ENCODE assay signal across 8 mouse cellular contexts in the genomic region with DNA sequence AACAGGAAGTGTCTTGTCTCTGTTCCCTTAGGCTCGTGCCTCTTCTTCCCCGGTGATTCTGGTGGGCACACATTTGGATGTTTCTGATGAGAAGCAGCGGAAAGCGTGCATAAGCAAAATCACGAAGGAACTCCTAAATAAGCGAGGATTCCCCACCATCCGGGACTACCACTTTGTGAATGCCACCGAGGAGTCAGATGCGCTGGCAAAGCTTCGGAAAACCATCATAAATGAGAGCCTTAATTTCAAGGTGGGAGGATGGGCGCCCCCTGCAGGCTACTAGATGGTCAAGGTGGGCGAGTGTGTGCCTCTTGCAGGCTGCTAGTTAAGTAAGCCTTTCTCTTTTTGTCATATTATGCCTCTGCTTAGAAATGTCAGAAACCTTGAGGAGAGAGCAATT.
DNase-seq lines count a peak whose midpoint lies in the region; ATAC-seq and TF ChIP-seq lines count a peak whose summit lies in the region.

No protein-coding gene starts in this region.

- H3K79me2 ChIP-seq in C2C12 (ENCODE audit: control insufficient read depth, insufficient read depth): no peaks in the 10 kb centered on the region

- no peaks in the 10 kb centered on the region for H3K27me3 ChIP-seq in C2C12 (ENCODE audit: control insufficient read depth, insufficient read depth, insufficient read length)
- H3K27me3 ChIP-seq in forebrain, embryonic 15.5 days: no peaks in the 10 kb centered on the region

- no peaks in the 10 kb centered on the region for H3K9me3 ChIP-seq in forebrain, embryonic 15.5 days

- no peaks in the 10 kb centered on the region for H3K79me3 ChIP-seq in C2C12 (ENCODE audit: low read depth)

- 72% methylated on average over 12 of the region's 12 CpGs for WGBS in bone marrow, adult 2 months
- 64% methylated on average over 12 of the region's 12 CpGs for WGBS in forebrain, embryonic 15.5 days

- TF ChIP-seq CTCF in C2C12 (IDR thresholded peaks at IDR 0.05; ENCODE audit: control insufficient read depth, insufficient read depth, insufficient read length): peak; percentile 46
- TF ChIP-seq CTCF in bone marrow, adult 2 months (IDR thresholded peaks at IDR 0.05; ENCODE audit: control insufficient read depth, insufficient read depth, low read length): peak; percentile 33; the same call in 1 of the 2 replicates

- H3K36me3 ChIP-seq in C2C12 (ENCODE audit: control insufficient read depth, insufficient read depth): peaks cover 40% of the 10 kb centered on the region
- no peaks in the 10 kb centered on the region for H3K36me3 ChIP-seq in forebrain, embryonic 15.5 days

- no peaks in the 10 kb centered on the region for H3K4me1 ChIP-seq in bone marrow, adult 2 months (ENCODE audit: control insufficient read depth, insufficient read depth, low read length)
- no peaks in the 10 kb centered on the region for H3K4me1 ChIP-seq in forebrain, embryonic 15.5 days

- intact Hi-C loops in heart, postnatal 14 days (cut with DNase I): loop anchor here (5.0 kb wide), 2 partner anchors 275 to 450 kb away; no protein-coding TSS in a partner anchor
- intact Hi-C loops in heart, postnatal 25 days (cut with DNase I): loop anchor here (10.0 kb wide), 1 partner anchor 277 kb away; no protein-coding TSS in a partner anchor
- intact Hi-C loops in left cerebral cortex, postnatal 25 days (cut with DNase I): loop anchor here (2.0 to 10.0 kb wide), 5 partner anchors 143 to 587 kb away; no protein-coding TSS in a partner anchor

- H3K4me3 ChIP-seq in C2C12 (ENCODE audit: insufficient read depth, poor library complexity, severe bottlenecking): no peak overlapping the region
- no peak overlapping the region for H3K4me3 ChIP-seq in bone marrow, adult 2 months (replicated peaks; ENCODE audit: control insufficient read depth, low read depth, low read length)
- H3K4me3 ChIP-seq in forebrain, embryonic 15.5 days: no peak overlapping the region

- TF ChIP-seq POLR2A in bone marrow, adult 2 months (IDR thresholded peaks at IDR 0.05; ENCODE audit: borderline replicate concordance, control insufficient read depth, low read depth, low read length): no peak

- DNase-seq in heart, postnatal 14 days: peak; percentile 12 to 24
- DNase-seq in heart, postnatal 25 days (ENCODE audit: low spot score): no peak
- peak; percentile 61 to 63 for DNase-seq in left cerebral cortex, postnatal 25 days (ENCODE audit: low spot score in 2 of 2)
- peak; percentile 74 for DNase-seq in right cerebral cortex, postnatal 4 days

- no peak overlapping the region for H3K4me2 ChIP-seq in forebrain, embryonic 15.5 days (replicated peaks)

- H3K27ac ChIP-seq in bone marrow, adult 2 months (ENCODE audit: control insufficient read depth, insufficient read depth, low read depth, low read length, poor library complexity): no peak overlapping the region
- H3K27ac ChIP-seq in forebrain, embryonic 15.5 days (replicated peaks): no peak overlapping the region

- H3ac ChIP-seq in C2C12 (ENCODE audit: control insufficient read depth, insufficient read length, low read depth): no peak overlapping the region

- H3K9ac ChIP-seq in forebrain, embryonic 15.5 days (replicated peaks): no peak overlapping the region

- peak; percentile 62 for ATAC-seq in frontal cortex, adult (ENCODE audit: low TSS enrichment)
- no peak for ATAC-seq in forebrain, embryonic 15.5 days (replicated peaks)

TF ChIP-seq in C2C12, 6 proteins besides CTCF, POLR2A, EP300 and RAD21:
- no peak for TF ChIP-seq MAX (IDR thresholded peaks at IDR 0.05)
- TF ChIP-seq USF1 (IDR thresholded peaks at IDR 0.05; ENCODE audit: low read depth): no peak
- TF ChIP-seq MYOD1 (IDR thresholded peaks at IDR 0.05; ENCODE audit: control insufficient read depth, insufficient read length, low read depth): no peak
- TF ChIP-seq CEBPB (IDR thresholded peaks at IDR 0.05; ENCODE audit: low read depth): no peak
- no peak for TF ChIP-seq MYOG (IDR thresholded peaks at IDR 0.05; ENCODE audit: control insufficient read depth, extremely low read depth, insufficient read length)
- no peak for TF ChIP-seq FOSL1 (IDR thresholded peaks at IDR 0.05; ENCODE audit: insufficient read depth, low read length, poor library complexity, severe bottlenecking)
